Mouse (Mus musculus) hindbrain, embryonic 11.5 days (tissue): Measurements from ENCODE around the gene Tmem121b. TPM values are rescaled to one million over a fixed set of nuclear protein-coding genes. Genes with fewer than 3 reads are reported as not detected.

Experiments used
- ATAC-seq: fragments of 200-750 bp; cut with Nextera tagmentation; 2 replicates; pipeline ENCODE4 v1.8.0; 2017; ENCODE audit warnings: mild to moderate bottlenecking, moderate TSS enrichment, moderate library complexity; ENCODE audit not compliant: low FRiP score
- DNase-seq: peaks from one replicate; pipeline ENCODE4 v3.0.0-alpha.2; 2015; ENCODE audit warnings: low spot score
- H3K27ac ChIP-seq: fragments of 300-500 bp; sonication (generic); 2 replicates; pipeline ENCODE4 v1.5.1; 2014; ENCODE audit warnings: mild to moderate bottlenecking, low read depth, low read length
- H3K27me3 ChIP-seq: fragments of 300-500 bp; sonication (generic); 2 replicates; pipeline ENCODE4 v1.6.1; 2014; ENCODE audit warnings: mild to moderate bottlenecking, low read length, moderate library complexity, mixed read lengths; ENCODE audit not compliant: control insufficient read depth, insufficient read depth
- H3K36me3 ChIP-seq: fragments of 300-500 bp; sonication (generic); 2 replicates; pipeline ENCODE4 v1.6.1; 2014; ENCODE audit warnings: mild to moderate bottlenecking, low read length, moderate library complexity, mixed read lengths; ENCODE audit not compliant: control insufficient read depth, insufficient read depth
- H3K4me1 ChIP-seq: fragments of 300-500 bp; sonication (generic); replicated peaks from 2 replicates; pipeline ENCODE4 v1.6.1; 2014; ENCODE audit warnings: low read length, mixed read lengths; ENCODE audit not compliant: control insufficient read depth, insufficient read depth
- H3K4me2 ChIP-seq: fragments of 300-500 bp; sonication (generic); replicated peaks from 2 replicates; pipeline ENCODE4 v1.6.1; 2014; ENCODE audit warnings: mild to moderate bottlenecking, low read depth, low read length
- H3K4me3 ChIP-seq: fragments of 300-500 bp; sonication (generic); 2 replicates; pipeline ENCODE4 v1.5.1; 2014; ENCODE audit warnings: low read depth, low read length
- H3K9ac ChIP-seq: fragments of 300-500 bp; sonication (generic); 2 replicates; pipeline ENCODE4 v1.6.1; 2014; ENCODE audit warnings: low read depth, low read length
- H3K9me3 ChIP-seq: fragments of 300-500 bp; sonication (generic); 2 replicates; pipeline ENCODE4 v1.6.1; 2016; ENCODE audit warnings: low read length; ENCODE audit not compliant: control insufficient read depth
- WGBS: fragments of 180-500 bp; shearing (Covaris S2); extraction: QIAGEN DNeasy Blood & Tissue Kit; methylation state at CpG from one replicate; pipeline ENCODE4 v1.1.7; 2014; 5-methylcytosine and 5-hydroxymethylcytosine counted together
- polyA plus RNA-seq: library from polyadenylated mRNA; unstranded; fragments of >200 nt; fragmentation: Nextera tagmentation; extraction: Ambion mirVana; gene quantifications from 2 replicates; pipeline ENCODE4 v1.2.1, GENCODE M21; 2014

Tmem121b gene
- polyA plus RNA-seq, 1 experiment from 2014 or later, result 1.8 TPM

DNA sequence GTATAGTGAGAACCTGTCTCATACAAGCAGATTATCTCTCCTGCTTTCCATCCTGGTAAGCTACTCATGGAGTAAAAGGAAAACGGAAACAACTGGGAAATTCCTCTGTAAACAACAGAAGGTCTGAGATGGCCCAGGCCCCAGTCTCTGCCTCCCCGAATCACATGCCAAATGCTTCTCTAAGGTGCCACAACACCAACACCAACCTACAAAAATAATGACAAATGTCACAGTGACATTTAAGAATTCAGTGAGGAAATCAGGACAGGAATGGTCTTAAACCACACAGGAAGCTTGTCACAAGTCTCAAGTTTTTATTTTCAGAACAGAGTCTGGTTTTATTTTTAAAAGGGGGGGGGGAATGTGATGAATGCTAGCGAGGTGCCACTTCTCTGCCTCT is 5.0 kb downstream of the Tmem121b start:
- WGBS, result 72% methylated on average over 3 of the region's 3 CpGs
- Histone ChIP-seq H3K9me3 (no peaks in the 10 kb centered on the region), H3K4me2 (no peak overlapping the region), H3K27ac (no peak overlapping the region), H3K9ac (no peak overlapping the region), H3K4me3 (no peak overlapping the region), H3K36me3 (no peaks in the 10 kb centered on the region), H3K4me1 (peaks cover 11% of the 10 kb centered on the region), H3K27me3 (peaks cover 12% of the 10 kb centered on the region)
- no peak for DNase-seq
- no peak for ATAC-seq

DNA sequence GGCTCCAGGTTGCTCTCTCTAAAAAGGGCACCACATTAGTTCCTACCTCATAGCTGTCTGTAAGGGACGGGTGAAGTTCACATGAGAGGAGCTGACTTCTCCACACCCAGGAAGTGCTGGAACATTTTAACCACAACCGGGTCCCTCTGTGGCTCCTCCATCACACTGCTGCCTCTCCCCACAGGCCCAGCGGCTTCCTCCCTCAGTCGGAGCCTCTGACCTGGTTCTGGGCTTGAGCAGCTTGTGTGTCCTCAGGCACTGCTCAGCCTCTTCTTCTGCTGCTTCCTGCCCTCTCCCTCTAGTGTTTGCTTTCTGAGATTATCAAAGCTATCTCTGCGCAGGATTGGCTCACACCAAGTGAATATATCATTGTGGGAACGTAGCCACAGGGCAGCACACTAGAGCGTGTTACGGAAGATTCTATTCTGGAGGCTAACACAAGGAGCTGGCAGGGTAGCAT is 7.5 kb downstream of the Tmem121b start:
- Histone ChIP-seq H3K4me3 (no peak overlapping the region), H3K4me2 (no peak overlapping the region), H3K27me3 (no peaks in the 10 kb centered on the region), H3K4me1 (no peaks in the 10 kb centered on the region), H3K9me3 (no peaks in the 10 kb centered on the region), H3K36me3 (0 out of 2 replicates have a peak, but pooled peaks cover 3% of the 10 kb centered on the region), H3K27ac (no peak overlapping the region), H3K9ac (no peak overlapping the region)
- WGBS, result 72% methylated on average over 8 of the region's 8 CpGs
- DNase-seq, result no peak
- no peak for ATAC-seq

DNA sequence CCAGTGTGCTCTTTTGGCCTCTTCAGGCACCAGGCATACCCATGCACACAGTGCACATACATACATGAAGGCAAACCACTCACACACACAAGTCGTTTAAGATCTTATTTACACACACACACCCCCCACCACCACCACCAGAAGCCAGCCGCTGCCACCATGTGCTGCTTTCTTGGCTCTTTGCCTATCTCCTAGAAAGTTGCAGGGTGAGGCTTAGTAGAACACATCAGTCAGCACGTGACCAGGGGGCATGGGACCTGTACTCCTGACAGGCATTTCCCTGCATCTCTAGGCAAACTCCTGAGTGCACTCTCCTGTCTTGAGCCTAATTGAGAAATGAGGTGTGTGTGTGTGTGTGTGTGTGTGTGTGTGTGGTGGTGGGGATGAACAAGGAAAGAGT is 8.6 kb downstream of the Tmem121b start:
- 82% methylated on average over 3 of the region's 3 CpGs for WGBS
- Histone ChIP-seq H3K36me3 (0 out of 2 replicates have a peak, but pooled peaks cover 4% of the 10 kb centered on the region), H3K27me3 (no peaks in the 10 kb centered on the region), H3K9me3 (no peaks in the 10 kb centered on the region), H3K4me3 (no peak overlapping the region), H3K4me1 (no peaks in the 10 kb centered on the region), H3K4me2 (no peak overlapping the region), H3K27ac (no peak overlapping the region), H3K9ac (no peak overlapping the region)
- no peak for DNase-seq
- ATAC-seq, result no peak

DNA sequence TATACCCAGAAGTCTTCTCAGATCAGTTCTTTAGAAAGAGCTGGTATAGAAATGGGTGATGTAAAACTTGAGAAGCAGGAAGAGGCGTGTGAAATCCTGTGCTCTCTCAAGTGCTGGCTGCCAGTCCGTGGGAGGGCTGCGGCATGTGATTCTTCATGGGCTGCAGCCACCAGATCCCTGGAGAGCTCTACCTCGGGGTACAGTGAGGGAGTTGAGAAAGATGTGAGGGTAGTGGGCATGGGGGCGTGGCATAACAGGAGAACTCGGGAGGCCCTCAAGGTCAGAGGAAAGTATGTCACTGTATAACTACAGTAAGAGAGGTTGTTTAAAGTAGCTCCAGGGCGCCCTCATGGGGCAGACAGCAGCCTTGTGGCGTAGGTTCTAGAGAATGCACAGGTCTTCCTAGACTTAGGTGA is 10.4 kb downstream of the Tmem121b start:
- Histone ChIP-seq H3K27ac (no peak overlapping the region), H3K4me3 (no peak overlapping the region), H3K4me2 (no peak overlapping the region), H3K27me3 (no peaks in the 10 kb centered on the region), H3K36me3 (0 out of 2 replicates have a peak, but pooled peaks cover 4% of the 10 kb centered on the region), H3K9me3 (no peaks in the 10 kb centered on the region), H3K9ac (no peak overlapping the region), H3K4me1 (no peaks in the 10 kb centered on the region)
- 43% methylated on average over 8 of the region's 8 CpGs for WGBS
- DNase-seq (peak; percentile 45), ATAC-seq (0 out of 2 replicates have a peak, but pooled peaks have one; percentile 19)

DNA sequence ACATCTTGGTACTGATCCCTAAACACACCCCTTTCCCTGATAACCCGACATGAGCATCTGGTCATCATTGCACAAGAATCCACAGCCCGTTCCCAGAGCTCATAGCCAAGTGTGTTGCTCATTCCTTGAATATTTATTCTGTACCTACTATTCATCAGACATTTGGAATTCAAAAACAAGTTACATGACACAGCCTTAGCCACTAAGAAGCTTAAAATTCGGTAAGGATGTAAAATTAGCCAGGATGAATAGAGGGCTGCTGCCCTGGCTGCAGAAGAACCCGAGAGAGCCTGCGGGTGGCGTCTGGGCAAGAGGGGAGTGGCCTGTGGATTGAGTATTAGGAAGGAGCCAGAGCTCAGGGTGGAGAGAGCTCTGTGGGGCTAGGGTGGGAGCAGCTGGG is 10.9 kb downstream of the Tmem121b start:
- H3K27ac ChIP-seq, result no peak overlapping the region
- H3K9me3 ChIP-seq, result no peaks in the 10 kb centered on the region
- no peak overlapping the region for H3K9ac ChIP-seq
- WGBS, result 46% methylated on average over 6 of the region's 6 CpGs
- H3K4me3 ChIP-seq, result no peak overlapping the region
- ATAC-seq, result no peak
- no peak overlapping the region for H3K4me2 ChIP-seq
- H3K4me1 ChIP-seq, result no peaks in the 10 kb centered on the region
- H3K27me3 ChIP-seq, result no peaks in the 10 kb centered on the region
- no peak for DNase-seq
- H3K36me3 ChIP-seq, result 0 out of 2 replicates have a peak, but pooled peaks cover 4% of the 10 kb centered on the region

DNA sequence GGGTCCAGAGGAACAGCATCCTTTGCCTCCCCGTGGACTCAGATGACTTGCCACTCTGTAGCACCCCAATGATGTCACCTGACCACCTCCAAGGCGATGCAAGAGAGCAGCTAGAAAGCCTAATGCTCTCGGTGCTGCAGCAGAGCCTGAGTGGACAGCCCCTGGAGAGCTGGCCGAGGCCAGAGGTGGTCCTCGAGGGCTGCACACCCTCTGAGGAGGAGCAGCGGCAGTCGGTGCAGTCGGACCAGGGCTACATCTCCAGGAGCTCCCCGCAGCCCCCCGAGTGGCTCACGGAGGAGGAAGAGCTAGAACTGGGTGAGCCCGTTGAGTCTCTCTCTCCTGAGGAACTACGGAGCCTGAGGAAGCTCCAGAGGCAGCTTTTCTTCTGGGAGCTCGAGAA is 11.6 kb downstream of the Tmem121b start:
- Histone ChIP-seq H3K36me3 (0 out of 2 replicates have a peak, but pooled peaks cover 4% of the 10 kb centered on the region), H3K27me3 (no peaks in the 10 kb centered on the region), H3K9me3 (no peaks in the 10 kb centered on the region), H3K4me1 (no peaks in the 10 kb centered on the region), H3K9ac (no peak overlapping the region), H3K4me3 (no peak overlapping the region), H3K27ac (no peak overlapping the region), H3K4me2 (no peak overlapping the region)
- WGBS, result 83% methylated on average over 14 of the region's 14 CpGs
- no peak for DNase-seq
- ATAC-seq, result no peak

DNA sequence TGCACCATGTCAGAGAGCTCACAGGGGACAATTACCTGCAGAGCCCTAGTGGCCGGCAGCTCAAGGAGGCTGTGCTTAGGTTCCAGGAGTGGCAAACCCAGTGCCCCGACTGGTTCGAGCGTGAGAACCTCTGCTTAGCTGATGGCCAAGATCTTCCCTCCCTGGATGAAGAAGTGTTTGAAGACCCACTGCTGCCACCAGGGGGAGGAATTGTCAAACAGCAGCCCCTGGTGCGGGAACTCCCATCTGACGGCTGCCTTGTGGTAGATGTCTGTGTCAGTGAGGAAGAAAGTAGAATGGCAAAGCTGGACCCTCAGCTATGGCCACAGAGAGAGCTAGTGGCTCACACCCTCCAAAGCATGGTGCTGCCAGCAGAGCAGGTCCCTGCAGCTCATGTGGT is 12.1 kb downstream of the Tmem121b start:
- H3K9me3 ChIP-seq, result no peaks in the 10 kb centered on the region
- H3K27ac ChIP-seq, result no peak overlapping the region
- ATAC-seq, result no peak
- 0 out of 2 replicates have a peak, but pooled peaks cover 4% of the 10 kb centered on the region for H3K36me3 ChIP-seq
- no peaks in the 10 kb centered on the region for H3K4me1 ChIP-seq
- no peak overlapping the region for H3K4me3 ChIP-seq
- 92% methylated on average over 6 of the region's 6 CpGs for WGBS
- H3K9ac ChIP-seq, result no peak overlapping the region
- H3K27me3 ChIP-seq, result no peaks in the 10 kb centered on the region
- H3K4me2 ChIP-seq, result no peak overlapping the region
- DNase-seq, result no peak

DNA sequence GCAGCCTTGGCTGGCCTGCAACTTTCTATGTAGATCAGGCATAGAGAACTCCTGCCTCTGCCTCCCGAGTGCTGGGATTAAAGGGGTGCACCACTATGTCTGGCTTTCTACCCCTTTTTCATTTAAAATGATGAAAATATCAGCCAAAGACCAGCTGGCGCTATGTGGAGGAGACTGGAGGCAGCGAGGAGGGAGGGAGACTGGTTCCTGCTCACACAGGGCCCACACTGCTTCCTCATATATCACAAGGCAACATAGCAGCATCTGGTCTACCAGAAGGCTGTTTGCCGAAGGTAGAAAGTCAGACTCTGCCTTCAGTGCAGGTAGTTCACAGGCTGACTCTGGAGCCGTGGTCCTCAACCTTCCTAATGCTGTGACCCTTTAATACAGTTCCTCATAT is 13.2 kb downstream of the Tmem121b start:
- Histone ChIP-seq H3K27ac (no peak overlapping the region), H3K4me1 (no peaks in the 10 kb centered on the region), H3K4me3 (no peak overlapping the region), H3K27me3 (no peaks in the 10 kb centered on the region), H3K9me3 (no peaks in the 10 kb centered on the region), H3K9ac (no peak overlapping the region), H3K36me3 (0 out of 2 replicates have a peak, but pooled peaks cover 4% of the 10 kb centered on the region), H3K4me2 (no peak overlapping the region)
- WGBS, result 94% methylated on average over 5 of the region's 5 CpGs
- ATAC-seq (no peak), DNase-seq (no peak)

DNA sequence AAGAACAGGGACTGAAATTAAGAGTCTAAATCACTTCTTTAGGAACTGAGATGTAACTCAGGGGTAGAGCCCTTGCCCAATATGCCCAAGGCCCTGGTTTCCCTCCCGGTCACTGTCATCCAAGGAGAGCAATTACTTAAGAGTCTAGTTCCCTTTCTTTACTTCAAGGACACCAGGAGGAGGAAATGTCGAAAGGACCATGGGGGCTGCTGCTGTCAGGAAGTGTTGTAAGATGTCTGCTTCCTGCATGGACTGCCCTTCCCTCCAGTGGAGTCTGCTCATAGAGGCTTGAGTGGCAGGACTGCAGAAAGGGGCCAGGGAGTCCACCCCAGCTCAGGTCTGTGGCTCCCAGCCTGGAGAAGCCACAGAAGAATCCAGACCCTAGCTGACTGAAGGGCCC is 14.3 kb downstream of the Tmem121b start:
- no peak overlapping the region for H3K9ac ChIP-seq
- H3K4me3 ChIP-seq, result no peak overlapping the region
- no peak overlapping the region for H3K4me2 ChIP-seq
- no peak overlapping the region for H3K27ac ChIP-seq
- H3K4me1 ChIP-seq, result no peaks in the 10 kb centered on the region
- 91% methylated on average over 2 of the region's 2 CpGs for WGBS
- H3K36me3 ChIP-seq, result 0 out of 2 replicates have a peak, but pooled peaks cover 4% of the 10 kb centered on the region
- H3K9me3 ChIP-seq, result no peaks in the 10 kb centered on the region
- H3K27me3 ChIP-seq, result no peaks in the 10 kb centered on the region
- DNase-seq (no peak), ATAC-seq (no peak)
